Mouse (Mus musculus): ENCODE measurements around the gene Ms4a2. TPM values are rescaled to one million over a fixed set of nuclear protein-coding genes. Genes with fewer than 3 reads are reported as not detected.

Gene Ms4a2
- polyA plus RNA-seq, 2 experiments from 2014 or later = not detected

DNA sequence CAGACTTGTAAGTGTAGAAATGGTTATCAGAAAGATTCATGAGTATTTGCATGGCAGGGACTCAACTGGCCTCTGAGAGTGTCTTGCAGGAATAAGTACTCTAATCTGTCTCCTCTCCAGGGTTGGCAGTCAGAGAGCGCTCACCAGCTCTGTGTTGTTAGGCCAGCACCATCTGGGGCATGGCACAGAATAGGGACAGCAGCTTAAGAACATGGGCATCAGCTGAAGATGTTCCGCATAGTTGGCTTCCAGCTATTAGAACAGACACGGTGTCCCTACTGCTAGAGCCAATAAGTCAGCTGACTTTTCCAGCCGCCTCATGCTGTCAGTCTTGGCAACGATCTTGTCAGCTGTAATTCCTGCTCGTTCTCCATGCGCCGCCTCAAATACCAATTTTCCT, 48.6 kb downstream of the Ms4a2 start:
- no peak for ATAC-seq

Other genes with a start within 250 kb of the Ms4a2 start
- gene Ms4a4a, start 248.2 kb downstream of the Ms4a2 start, polyA plus RNA-seq (2017; shearing (Covaris generic)) = 1 to 10 TPM in 1 of 2 experiments, under 1 TPM in 1; 0.84 to 1.8 TPM
- 10 to 100 TPM; 61.4 to 84.8 TPM for gene Ms4a4c, start 218.9 kb downstream of the Ms4a2 start, polyA plus RNA-seq (2017; shearing (Covaris generic))
- 1,000 to 10,000 TPM; 2,426 to 2,599 TPM for gene Ms4a4b, start 180.2 kb downstream of the Ms4a2 start, polyA plus RNA-seq (2017; shearing (Covaris generic))
- 10 to 100 TPM; 13.4 to 20.1 TPM for gene Ms4a6c, start 154.4 kb downstream of the Ms4a2 start, polyA plus RNA-seq (2017; shearing (Covaris generic))
- 100 to 1,000 TPM; 420 to 532 TPM for gene Gm8369, start 137.8 kb downstream of the Ms4a2 start, polyA plus RNA-seq (2017; shearing (Covaris generic))
- 1,000 to 10,000 TPM; 1,239 to 1,299 TPM for gene Ms4a6b, start 107.2 kb downstream of the Ms4a2 start, polyA plus RNA-seq (2017; shearing (Covaris generic))
- gene Ms4a4d, start 86.9 kb downstream of the Ms4a2 start, polyA plus RNA-seq (2017; shearing (Covaris generic)) = 1 to 10 TPM; 3.9 to 6.3 TPM
- 10 to 100 TPM in 1 of 2 experiments, 1 to 10 TPM in 1; 8.9 to 10.9 TPM for gene Ms4a6d, start 18.9 kb downstream of the Ms4a2 start, polyA plus RNA-seq (2017; shearing (Covaris generic))
- not detected for gene Ms4a3, start 17.1 kb upstream of the Ms4a2 start, polyA plus RNA-seq (2017; shearing (Covaris generic))
- not detected for gene Oosp2, start 36.8 kb upstream of the Ms4a2 start, polyA plus RNA-seq (2017; shearing (Covaris generic))
- not detected for gene Oosp1, start 67.4 kb upstream of the Ms4a2 start, polyA plus RNA-seq (2017; shearing (Covaris generic))
- not detected for gene Oosp3, start 73.3 kb upstream of the Ms4a2 start, polyA plus RNA-seq (2017; shearing (Covaris generic))
- gene Gif, start 123.8 kb upstream of the Ms4a2 start, polyA plus RNA-seq (2017; shearing (Covaris generic)) = not detected
- gene Mrpl16, start 146.7 kb upstream of the Ms4a2 start, polyA plus RNA-seq (2017; shearing (Covaris generic)) = 10 to 100 TPM; 39.7 to 40.2 TPM
- gene Stx3, start 195.7 kb upstream of the Ms4a2 start, polyA plus RNA-seq (2017; shearing (Covaris generic)) = 1 to 10 TPM; 2.5 to 2.6 TPM
- not detected for gene Olfr1417, start 215.5 kb upstream of the Ms4a2 start, polyA plus RNA-seq (2017; shearing (Covaris generic))
- gene Olfr1418, start 237.3 kb upstream of the Ms4a2 start, polyA plus RNA-seq (2017; shearing (Covaris generic)) = not detected